Mouse (Mus musculus): Measurements from ENCODE around the gene Syngr2.

Syngr2 gene

DNA sequence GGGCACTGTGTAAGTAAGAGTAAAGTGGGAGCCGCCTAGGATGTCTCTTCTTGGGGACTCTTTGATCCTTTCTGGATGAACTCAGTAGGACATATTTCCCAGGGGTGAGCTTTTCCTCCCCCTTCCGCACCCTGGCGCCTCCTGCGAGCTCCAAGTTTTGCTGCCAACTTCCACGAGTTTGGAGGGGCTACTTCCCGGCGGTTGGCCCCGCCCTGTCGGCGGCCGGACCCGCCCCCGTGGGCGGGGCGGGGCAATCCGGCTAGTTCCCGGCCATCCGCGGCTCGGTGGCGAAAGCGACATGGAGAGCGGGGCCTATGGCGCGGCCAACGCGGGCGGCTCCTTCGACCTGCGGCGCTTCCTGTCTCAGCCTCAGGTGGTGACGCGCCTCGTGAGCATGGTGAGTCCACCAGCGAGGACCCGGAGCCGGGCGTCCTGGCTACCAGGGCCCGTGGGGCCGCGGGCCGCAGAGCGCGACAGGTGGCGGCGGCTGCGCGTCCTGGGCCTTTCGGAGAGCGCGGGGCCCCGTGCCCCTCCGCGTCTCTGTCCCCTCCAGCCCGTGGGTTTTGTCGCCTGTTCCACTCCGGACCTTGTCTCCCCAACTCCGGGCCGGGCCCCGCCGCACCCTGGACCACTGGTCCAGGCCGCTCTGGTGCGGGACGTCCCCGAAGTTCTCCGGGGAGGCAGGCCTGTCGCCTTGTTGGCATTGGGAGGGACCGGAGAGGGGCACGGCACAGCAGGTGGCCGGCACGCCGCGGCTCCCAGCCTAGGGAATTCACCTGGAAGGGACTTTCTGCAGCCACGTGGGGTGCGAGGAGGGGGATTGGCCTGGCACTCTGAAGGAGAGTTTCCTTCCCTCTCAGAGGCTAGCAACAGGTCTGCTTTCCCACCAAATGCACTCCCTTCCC lies at the start of gene Syngr2, which contains the start of gene Gm20708:
Syngr2 (plus strand) TSS at position 262 of the 905 bp plus-strand sequence.
Gm20708 (plus strand) TSS at position 262 of the 905 bp plus-strand sequence.
- peak; percentile 71 for DNase-seq (ENCODE audit: low read depth)

DNA sequence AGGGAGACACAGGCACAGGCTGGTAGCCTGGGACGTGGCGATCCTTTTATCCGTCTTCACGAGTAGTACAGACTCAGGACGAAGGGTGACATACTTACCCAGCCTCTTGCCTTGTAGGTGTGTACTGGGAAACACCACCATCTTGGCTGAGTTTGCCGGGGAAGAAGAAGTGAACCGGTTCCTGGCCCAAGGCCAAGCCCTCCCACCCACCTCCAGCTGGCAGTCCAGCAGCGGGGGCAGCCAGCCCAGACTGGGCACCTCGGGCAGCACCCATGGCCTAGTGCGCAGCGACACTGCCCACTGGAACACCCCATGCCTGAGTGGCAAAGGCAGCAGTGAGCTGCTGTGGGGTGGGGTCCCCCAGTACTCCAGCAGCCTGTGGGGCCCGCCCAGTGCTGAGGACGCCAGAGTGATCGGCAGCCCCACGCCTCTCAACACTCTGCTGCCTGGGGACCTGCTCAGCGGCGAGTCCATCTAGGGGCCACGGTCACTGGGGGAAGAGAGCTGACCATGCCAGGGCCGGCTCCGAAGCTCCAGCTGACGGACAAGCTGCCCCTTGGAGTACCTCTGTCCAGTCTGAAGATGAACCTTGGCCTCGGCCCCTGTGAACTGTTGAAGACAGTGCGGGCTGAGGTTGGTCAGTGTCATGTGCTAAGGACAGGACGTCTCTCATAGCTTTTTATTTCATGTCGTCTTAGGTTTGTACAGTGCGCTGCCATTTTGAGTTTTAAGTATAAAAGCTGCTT lies 48.9 kb upstream of the Syngr2 start:
- DNase-seq (ENCODE audit: low read depth), result no peak

DNA sequence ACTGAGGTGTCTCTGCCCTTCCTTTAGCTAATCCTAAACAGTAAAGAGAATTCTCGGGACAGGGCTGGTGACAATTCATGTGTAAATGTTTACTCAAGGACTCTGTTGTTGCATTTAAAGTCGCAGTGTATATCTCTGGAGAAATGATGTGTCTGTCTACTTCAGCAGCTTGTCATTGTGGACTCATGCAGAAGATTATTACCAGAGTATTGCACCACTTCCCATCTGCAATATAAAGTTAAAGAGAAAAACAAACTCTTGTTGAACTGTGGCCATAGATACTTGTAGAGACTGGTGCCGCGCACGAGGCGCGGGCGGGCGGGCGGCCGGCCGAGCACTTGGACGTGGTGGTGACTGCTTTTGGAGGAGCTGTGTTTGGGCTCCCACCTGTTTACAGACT lies 47.7 kb upstream of the Syngr2 start:
- DNase-seq (ENCODE audit: low read depth), result no peak

DNA sequence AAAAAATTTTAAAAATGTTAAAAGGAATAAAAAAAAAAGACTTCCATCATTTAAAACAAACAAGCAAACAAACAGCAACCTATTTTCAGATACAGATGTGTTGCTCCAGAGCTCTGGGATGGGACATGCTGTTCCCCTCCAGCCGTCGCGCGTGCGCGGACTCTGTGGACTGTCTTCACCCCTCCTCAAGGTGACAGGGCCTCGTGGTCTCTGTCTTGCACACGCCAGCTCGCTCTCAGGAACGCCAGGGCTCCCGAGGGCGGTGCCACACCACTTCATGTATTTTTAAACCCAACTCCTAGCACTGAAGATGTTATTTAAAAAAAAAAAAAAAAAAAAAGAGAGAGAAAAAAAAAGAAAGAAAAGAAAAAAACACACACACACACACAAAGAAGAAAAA lies 47.2 kb upstream of the Syngr2 start:
- DNase-seq (ENCODE audit: low read depth), result no peak

DNA sequence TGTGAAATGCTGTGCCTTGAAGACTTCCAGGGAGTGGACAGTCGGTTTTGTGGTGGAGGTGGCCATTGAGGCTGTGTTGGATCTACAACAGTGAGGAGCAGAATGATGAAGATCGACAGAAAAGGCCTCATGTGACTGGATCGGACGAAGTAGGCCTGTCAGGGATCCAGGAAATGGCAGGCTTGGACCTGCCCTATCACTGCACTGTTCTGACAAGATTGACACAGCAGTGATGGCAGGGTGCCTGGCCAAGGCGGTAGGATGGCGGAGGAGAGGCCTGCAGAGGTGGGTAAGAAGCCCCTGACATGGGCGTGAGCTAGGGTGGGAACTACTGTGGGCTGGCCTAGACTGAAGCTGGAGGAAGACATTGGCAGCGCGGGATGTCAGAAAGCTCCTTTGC lies 45.1 kb upstream of the Syngr2 start:
- DNase-seq (ENCODE audit: low read depth), result no peak

DNA sequence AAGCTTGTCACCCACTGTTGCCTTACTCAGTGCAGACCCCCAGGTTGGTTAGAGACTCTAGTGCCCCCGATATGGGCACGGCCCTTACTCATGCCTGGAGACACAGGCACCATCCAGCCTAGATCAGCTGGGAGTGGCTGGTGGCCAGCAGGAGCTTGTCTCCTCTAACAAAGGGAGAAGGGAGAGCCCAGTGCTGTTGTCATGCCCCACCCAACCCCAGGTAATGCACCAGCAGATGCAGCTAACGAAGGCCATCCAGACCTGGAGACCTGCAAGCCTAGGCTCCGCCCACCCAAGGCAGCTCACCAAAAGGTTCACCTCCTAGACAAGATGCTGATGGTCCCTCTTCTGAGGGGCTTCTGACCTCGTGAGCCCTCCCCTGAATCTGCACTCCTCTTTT lies 44.1 kb upstream of the Syngr2 start:
- no peak for DNase-seq (ENCODE audit: low read depth)

GRCm38 (mm10) chr11:117766275-117766674 lies 43.2 kb upstream of the Syngr2 start:
- no peak for DNase-seq (ENCODE audit: low read depth)

- no peak for DNase-seq (ENCODE audit: low read depth)
These were observed 40.5 kb upstream of the Syngr2 start for GRCm38 (mm10) chr11:117768725-117769682.

- DNase-seq (ENCODE audit: low read depth), result no peak
These were observed 39.8 kb upstream of the Syngr2 start for GRCm38 (mm10) chr11:117769683-117770047.

GRCm38 (mm10) chr11:117770407-117770806 lies 39.1 kb upstream of the Syngr2 start:
- no peak for DNase-seq (ENCODE audit: low read depth)

GRCm38 (mm10) chr11:117772352-117772751 lies 37.1 kb upstream of the Syngr2 start:
- no peak for DNase-seq (ENCODE audit: low read depth)

DNA sequence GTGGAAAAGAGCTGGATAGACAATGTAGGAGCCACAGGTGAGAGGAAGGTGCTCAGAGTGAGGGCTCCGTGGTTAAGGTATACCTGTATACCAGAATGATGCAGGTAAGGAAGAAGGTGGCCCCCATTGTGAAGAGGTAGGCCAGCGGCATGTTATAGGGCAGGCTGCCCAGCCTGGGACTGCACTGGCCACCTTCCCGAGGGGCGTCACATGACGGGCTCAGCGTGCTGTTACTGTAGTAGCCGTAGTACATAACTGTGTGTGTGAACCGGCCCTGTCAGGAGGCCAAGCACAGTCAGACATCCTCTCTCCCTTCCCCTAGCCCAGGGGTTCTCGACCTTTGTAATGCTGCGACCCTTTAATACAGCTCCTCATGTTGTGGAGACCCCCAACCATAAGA lies 34.5 kb upstream of the Syngr2 start:
- DNase-seq (ENCODE audit: low read depth), result no peak

DNA sequence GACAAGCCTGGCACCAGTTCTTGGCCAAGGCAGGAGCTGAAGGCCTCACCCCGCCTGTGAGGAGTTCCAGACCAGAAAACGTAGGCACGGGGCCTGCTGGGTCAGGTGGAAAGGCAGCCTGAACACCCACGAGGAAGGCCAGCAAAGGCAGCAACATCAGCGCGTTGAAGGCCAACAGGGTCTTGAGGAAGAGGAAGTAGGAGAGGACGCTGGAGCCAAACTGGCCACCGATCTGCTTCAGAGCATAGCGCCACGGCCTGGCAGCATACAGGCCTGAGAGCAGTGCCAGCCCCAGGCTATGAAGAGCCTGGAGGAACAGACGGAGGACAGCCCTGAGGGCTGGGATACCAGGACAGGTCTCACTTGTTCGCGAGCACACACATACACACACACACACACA lies 33.9 kb upstream of the Syngr2 start:
- DNase-seq (ENCODE audit: low read depth), result no peak

DNA sequence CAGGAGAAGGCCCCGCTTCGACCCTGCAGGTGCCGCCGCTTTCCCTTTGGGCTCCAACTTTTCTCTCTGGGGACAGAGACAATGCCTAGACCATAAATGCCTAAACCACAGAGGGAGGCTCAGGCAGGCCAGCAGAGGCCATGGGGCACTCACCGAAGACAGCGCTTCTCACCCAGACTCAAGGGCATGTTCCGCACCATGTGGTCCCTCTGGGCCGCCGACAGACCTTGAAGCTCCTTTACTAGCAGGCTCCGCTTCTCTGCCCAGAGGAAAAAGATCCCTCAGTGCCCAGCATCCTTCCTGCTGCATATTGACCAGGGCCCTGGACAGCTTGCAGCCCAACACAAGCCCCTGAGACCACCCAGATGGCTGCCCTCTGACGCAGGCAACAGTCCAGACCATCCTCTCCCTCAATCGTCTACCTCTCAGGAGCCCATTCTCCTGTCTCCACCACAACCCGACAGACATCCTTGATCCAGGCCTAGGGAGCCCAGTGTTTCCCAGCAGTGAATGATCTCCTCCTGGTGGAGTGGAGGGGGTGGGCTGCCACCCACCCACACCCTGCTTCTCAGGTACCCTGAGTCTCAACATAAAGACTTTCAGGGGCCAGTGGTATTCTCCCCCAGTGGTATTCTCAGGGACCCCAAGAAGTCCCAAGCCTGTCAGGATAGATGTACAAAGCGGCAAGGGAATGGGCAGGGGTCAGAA lies 33.2 kb upstream of the Syngr2 start:
- no peak for DNase-seq (ENCODE audit: low read depth)

DNA sequence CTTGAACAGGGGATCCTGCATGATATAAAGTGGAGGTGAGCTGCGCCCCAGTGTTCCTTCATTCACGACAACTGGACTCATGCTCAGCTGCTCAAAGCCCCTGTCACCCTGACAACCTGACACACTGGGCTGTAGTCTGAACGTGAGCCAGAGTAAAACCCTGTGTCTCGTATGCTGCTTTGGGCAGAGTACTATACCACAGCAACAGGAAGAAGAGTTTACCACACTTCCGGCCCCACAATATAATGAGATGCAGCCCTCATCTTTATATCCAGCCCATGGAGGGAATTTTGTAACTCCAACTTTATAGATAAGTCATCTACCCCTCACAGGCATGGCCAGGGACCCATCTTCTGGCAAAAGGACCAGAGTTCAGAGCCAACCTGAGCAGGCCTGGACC lies 32.4 kb upstream of the Syngr2 start:
- peak; percentile 73 for DNase-seq (ENCODE audit: low read depth)

DNA sequence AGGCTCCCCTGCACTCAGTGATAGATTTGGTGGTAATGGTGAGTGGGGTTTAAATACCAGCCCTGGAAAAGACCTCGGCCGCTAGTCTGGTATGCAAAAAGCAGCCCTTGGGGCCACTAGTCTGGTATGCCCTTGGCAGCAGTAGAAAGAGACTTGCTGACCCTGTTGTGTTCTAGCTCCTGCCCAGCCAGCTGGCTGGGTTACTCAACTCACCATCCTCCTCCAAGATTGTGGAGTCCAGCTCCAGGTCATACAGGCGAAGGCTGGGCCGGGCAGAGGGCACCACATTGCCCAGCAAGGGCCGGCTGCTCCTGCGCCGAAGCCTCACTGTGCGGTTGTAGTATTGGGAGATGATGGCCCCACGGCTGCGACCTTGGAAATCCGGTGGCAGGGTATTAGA lies 31.4 kb upstream of the Syngr2 start:
- no peak for DNase-seq (ENCODE audit: low read depth)

- peak; percentile 74 for DNase-seq (ENCODE audit: low read depth)
These were observed 30.5 kb upstream of the Syngr2 start for GRCm38 (mm10) chr11:117778851-117779433.

DNA sequence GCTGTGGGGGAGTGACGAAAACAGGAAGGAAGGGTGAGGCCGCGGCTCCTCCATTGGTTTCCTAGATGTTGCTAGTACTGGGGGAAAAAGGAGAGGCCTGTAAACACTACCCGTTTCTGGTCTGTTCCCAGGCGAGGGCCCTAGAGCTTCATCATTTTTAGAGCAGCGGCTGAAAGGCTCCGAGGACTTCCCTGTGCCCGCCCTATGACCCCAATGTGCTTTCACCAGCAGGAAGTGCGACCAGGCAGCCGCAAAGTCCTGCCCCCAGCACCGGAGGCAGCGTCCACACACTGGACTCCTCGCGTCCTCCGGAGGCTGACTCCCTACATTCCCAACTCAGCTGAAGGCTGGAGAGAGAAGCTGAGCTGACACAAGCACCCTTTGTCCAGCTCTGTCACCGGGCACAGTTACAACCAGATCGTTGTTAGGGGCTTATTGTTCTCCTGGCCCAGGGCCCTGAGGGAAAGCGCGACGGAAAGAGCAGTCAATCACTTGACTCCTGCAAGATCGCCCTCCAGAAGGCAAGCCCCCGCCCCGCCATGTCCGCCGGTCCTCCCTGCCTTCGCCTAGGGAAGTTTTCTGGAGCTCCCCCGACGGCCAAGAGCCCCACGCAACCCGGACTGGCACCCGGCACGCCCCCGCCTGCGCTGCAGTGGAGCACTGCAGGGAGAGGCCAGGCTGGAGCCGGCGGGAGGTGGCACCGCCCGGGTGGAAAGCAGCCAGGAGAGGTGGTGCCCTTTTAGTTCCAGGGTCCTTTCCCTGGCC lies 29.9 kb upstream of the Syngr2 start:
- DNase-seq (ENCODE audit: low read depth), result peak; percentile 86

DNA sequence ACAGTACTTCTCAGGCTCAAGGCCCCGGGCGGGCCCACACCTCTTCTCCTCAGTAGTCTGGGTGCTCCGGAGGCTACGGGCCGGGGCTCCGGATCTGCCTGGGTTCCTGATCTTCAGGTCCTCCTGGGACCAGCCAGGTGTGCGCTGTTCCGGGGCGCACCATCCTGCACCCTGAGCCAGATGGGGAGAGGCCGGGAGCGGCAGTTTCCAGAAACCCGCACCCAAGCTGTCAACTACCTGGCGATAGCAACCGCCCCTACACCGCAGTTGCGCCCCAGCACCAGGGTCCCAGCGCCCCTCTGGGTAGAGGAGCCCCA lies 29.3 kb upstream of the Syngr2 start:
- DNase-seq (ENCODE audit: low read depth), result no peak

GRCm38 (mm10) chr11:117780582-117781111 lies 28.8 kb upstream of the Syngr2 start:
- peak; percentile 99 for DNase-seq (ENCODE audit: low read depth)

Measured in 416B (cell line).